Mouse (Mus musculus): Measurements from ENCODE around the gene Flnb. TPM values are rescaled to one million over a fixed set of nuclear protein-coding genes. Genes with fewer than 3 reads are reported as not detected.

Flnb gene
- polyA plus RNA-seq, 1 experiment from 2014 or later: 11.2 TPM

DNA sequence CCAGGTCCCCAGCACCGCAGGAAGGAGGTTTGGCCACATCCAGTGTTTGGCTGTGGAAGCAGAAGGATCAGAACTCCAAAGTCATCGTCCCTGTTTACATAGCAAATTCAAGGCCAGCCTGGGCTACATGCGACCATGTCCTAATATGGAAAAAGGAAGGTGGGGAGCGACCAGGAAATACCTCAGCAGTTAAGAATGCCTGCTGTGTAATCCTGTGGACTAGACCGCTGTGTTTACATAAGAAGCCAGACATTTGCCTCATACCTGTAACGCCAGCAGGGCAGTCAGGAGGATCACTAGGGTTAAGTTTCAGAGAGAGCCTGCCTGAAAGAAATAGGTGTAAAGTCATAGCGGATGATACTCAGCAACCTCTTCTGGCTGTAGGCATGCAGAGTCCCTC is 145.4 kb downstream of the Flnb start:
- H3K9ac ChIP-seq (ENCODE audit: low read length): no peak overlapping the region
- no peak for ATAC-seq (ENCODE audit: insufficient number of reproducible peaks, insufficient read depth, low FRiP score, low read depth)
- no peak overlapping the region for H3K4me3 ChIP-seq (ENCODE audit: control insufficient read depth in 1 of 2, insufficient read depth in 1 of 2, low read depth in 1 of 2, low read length in 2 of 2)
- H3K36me3 ChIP-seq (ENCODE audit: control insufficient read depth, insufficient read depth, low read length): no peaks in the 10 kb centered on the region
- no peak overlapping the region for H3K4me2 ChIP-seq (ENCODE audit: low read length)
- H3K27me3 ChIP-seq (ENCODE audit: control insufficient read depth, insufficient read depth, low read length): no peaks in the 10 kb centered on the region
- H3K4me1 ChIP-seq (ENCODE audit: control insufficient read depth in 2 of 2, insufficient read depth in 2 of 2, low read length in 2 of 2): peaks cover 8 to 10% of the 10 kb centered on the region in 2 experiments; a peak in 2 of 4 replicates
- H3K27ac ChIP-seq (replicated peaks in 1 of 2; ENCODE audit: control insufficient read depth in 1 of 2, insufficient read depth in 1 of 2, low read depth in 2 of 2, low read length in 2 of 2): no peak overlapping the region
- H3K9me3 ChIP-seq (ENCODE audit: control insufficient read depth, low read length): no peaks in the 10 kb centered on the region
- WGBS: 57% methylated on average over 7 of the region's 7 CpGs

DNA sequence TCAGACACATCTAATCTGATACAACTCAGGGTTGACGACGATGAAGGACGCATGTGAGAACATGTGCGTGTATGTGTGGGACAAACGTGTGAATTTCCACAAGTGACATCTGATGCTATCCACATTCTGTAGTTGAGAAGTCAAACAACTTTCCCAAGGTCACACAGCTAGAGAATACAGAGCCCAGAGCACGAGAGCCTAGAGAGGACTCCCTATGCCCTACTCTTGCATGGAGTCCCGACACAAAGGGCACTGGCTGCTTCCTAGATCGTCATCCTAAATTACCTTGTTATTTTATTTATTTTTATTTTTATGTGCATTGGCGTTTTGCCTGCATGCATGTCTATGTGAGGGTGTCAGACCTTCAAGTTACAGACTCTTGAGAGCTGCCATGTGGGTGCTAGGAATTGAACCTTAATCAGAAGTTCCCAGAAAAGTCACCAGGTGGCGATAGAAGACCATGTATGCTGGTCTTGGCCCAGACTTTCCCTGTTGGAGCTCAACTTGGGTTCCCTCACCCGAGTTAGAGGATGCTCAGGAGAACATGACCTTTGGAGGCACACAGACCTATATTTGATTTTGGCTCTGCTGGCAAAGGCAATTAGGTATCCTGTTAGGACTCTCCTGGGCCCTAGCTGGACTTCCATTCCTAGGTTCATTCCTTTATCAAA is 146.6 kb downstream of the Flnb start:
- no peak for ATAC-seq (ENCODE audit: insufficient number of reproducible peaks, insufficient read depth, low FRiP score, low read depth)
- H3K9me3 ChIP-seq (ENCODE audit: control insufficient read depth, low read length): no peaks in the 10 kb centered on the region

DNA sequence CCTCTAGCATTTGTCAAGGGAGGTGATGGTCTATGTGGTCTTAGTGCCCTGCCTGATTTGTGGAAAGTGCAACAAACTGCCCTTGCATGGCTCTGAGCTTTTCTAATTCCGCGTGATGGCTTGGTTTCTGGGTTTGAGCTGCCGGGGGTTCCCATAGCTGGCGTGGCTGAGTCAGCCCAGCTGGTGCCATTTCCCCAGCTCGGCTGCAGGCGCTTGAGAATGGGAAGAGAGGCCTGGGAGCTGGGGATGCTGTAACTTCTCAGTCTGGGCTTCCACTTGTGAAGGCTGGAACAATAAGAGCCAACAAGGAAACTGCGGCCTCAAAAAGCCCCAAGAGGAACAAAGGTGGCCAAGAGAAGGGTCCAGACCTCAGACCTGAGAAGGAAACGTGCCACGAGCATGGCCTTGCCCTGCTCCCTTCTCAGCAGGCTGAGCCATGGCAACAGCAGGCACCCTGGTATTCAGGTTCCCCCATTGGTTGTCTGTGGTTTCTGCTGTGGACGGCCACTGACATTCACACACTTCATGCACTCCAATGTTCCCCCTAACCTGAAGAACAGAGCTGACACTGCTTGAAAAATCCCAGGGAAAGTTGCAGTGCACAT is 154.2 kb downstream of the Flnb start:
- no peak overlapping the region for H3K4me2 ChIP-seq (ENCODE audit: low read length)
- 66% methylated on average over 10 of the region's 10 CpGs for WGBS
- no peak overlapping the region for H3K9ac ChIP-seq (ENCODE audit: low read length)
- H3K4me3 ChIP-seq (ENCODE audit: control insufficient read depth in 1 of 2, insufficient read depth in 1 of 2, low read depth in 1 of 2, low read length in 2 of 2): no peak overlapping the region
- no peaks in the 10 kb centered on the region for H3K36me3 ChIP-seq (ENCODE audit: control insufficient read depth, insufficient read depth, low read length)
- no peaks in the 10 kb centered on the region for H3K27me3 ChIP-seq (ENCODE audit: control insufficient read depth, insufficient read depth, low read length)
- no peaks in the 10 kb centered on the region for H3K4me1 ChIP-seq (ENCODE audit: control insufficient read depth in 2 of 2, insufficient read depth in 2 of 2, low read length in 2 of 2)
- no peak overlapping the region for H3K27ac ChIP-seq (replicated peaks in 1 of 2; ENCODE audit: control insufficient read depth in 1 of 2, insufficient read depth in 1 of 2, low read depth in 2 of 2, low read length in 2 of 2)
- no peaks in the 10 kb centered on the region for H3K9me3 ChIP-seq (ENCODE audit: control insufficient read depth, low read length)
- no peak for ATAC-seq (ENCODE audit: insufficient number of reproducible peaks, insufficient read depth, low FRiP score, low read depth)

More for the DNA sequence above, 146.6 kb downstream of the Flnb start:
- no peak overlapping the region for H3K4me3 ChIP-seq (ENCODE audit: control insufficient read depth in 1 of 2, insufficient read depth in 1 of 2, low read depth in 1 of 2, low read length in 2 of 2)
- H3K27me3 ChIP-seq (ENCODE audit: control insufficient read depth, insufficient read depth, low read length): no peaks in the 10 kb centered on the region
- no peak overlapping the region for H3K4me2 ChIP-seq (ENCODE audit: low read length)
- WGBS: 51% methylated on average over 11 of the region's 11 CpGs
- no peaks in the 10 kb centered on the region for H3K36me3 ChIP-seq (ENCODE audit: control insufficient read depth, insufficient read depth, low read length)
- peaks cover 6 to 8% of the 10 kb centered on the region in 2 experiments; a peak in 2 of 4 replicates for H3K4me1 ChIP-seq (ENCODE audit: control insufficient read depth in 2 of 2, insufficient read depth in 2 of 2, low read length in 2 of 2)
- no peak overlapping the region for H3K9ac ChIP-seq (ENCODE audit: low read length)
- H3K27ac ChIP-seq (replicated peaks in 1 of 2; ENCODE audit: control insufficient read depth in 1 of 2, insufficient read depth in 1 of 2, low read depth in 2 of 2, low read length in 2 of 2): no peak overlapping the region

DNA sequence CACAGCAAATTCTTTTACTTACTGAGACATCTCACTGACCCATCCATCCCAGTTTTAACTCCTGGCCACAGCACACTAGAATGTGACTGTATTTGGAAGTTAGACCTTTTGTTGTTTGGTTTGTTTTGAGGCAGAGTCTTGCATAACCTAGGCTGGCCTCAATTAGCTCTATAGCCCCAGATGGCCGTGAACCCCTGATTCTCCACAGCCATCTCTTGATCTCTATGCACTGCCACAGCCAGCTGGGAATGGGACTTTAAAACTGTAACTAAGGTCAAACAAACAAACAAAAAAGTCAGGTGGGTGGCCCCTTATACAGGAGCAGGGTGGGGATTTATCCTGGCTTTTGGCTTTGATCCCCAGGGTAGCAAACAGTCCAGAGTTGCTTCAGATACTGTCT is 156.9 kb downstream of the Flnb start:
- Histone ChIP-seq H3K9me3 (ENCODE audit: control insufficient read depth, low read length) (no peaks in the 10 kb centered on the region), H3K9ac (ENCODE audit: low read length) (no peak overlapping the region), H3K27ac (replicated peaks in 1 of 2; ENCODE audit: control insufficient read depth in 1 of 2, insufficient read depth in 1 of 2, low read depth in 2 of 2, low read length in 2 of 2) (no peak overlapping the region), H3K4me3 (ENCODE audit: control insufficient read depth in 1 of 2, insufficient read depth in 1 of 2, low read depth in 1 of 2, low read length in 2 of 2) (no peak overlapping the region), H3K27me3 (ENCODE audit: control insufficient read depth, insufficient read depth, low read length) (no peaks in the 10 kb centered on the region), H3K36me3 (ENCODE audit: control insufficient read depth, insufficient read depth, low read length) (no peaks in the 10 kb centered on the region), H3K4me2 (ENCODE audit: low read length) (no peak overlapping the region), H3K4me1 (ENCODE audit: control insufficient read depth in 2 of 2, insufficient read depth in 2 of 2, low read length in 2 of 2) (no peaks in the 10 kb centered on the region)
- ATAC-seq (ENCODE audit: insufficient number of reproducible peaks, insufficient read depth, low FRiP score, low read depth): no peak
- WGBS: 81% methylated on average over 1 of the region's 1 CpGs

DNA sequence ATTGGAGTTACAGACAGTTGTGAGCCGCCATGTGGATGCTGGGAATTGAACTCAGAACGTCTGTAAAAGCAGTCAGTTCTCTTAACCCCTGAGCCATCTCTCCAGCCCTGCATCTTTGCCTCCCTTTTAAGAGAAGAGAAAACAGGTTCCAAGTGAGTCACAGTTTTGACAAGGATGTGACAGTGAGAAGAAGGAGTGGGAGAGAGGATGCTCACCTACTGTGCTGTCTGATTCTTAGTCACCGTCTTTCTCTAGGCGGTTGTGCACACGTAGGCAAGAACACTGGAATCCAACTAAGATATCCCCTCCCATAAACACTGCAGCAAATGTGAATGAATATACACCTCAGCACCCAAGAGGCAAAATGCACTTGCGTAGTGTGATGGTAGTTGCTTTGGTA is 157.4 kb downstream of the Flnb start:
- H3K36me3 ChIP-seq (ENCODE audit: control insufficient read depth, insufficient read depth, low read length): no peaks in the 10 kb centered on the region
- no peak for ATAC-seq (ENCODE audit: insufficient number of reproducible peaks, insufficient read depth, low FRiP score, low read depth)
- no peaks in the 10 kb centered on the region for H3K4me1 ChIP-seq (ENCODE audit: control insufficient read depth in 2 of 2, insufficient read depth in 2 of 2, low read length in 2 of 2)
- H3K9me3 ChIP-seq (ENCODE audit: control insufficient read depth, low read length): no peaks in the 10 kb centered on the region
- WGBS: 70% methylated on average over 6 of the region's 6 CpGs
- no peak overlapping the region for H3K4me2 ChIP-seq (ENCODE audit: low read length)
- no peaks in the 10 kb centered on the region; the same call in 1 of the 2 replicates for H3K27me3 ChIP-seq (ENCODE audit: control insufficient read depth, insufficient read depth, low read length)
- no peak overlapping the region for H3K27ac ChIP-seq (replicated peaks in 1 of 2; ENCODE audit: control insufficient read depth in 1 of 2, insufficient read depth in 1 of 2, low read depth in 2 of 2, low read length in 2 of 2)
- H3K4me3 ChIP-seq (ENCODE audit: control insufficient read depth in 1 of 2, insufficient read depth in 1 of 2, low read depth in 1 of 2, low read length in 2 of 2): no peak overlapping the region
- no peak overlapping the region for H3K9ac ChIP-seq (ENCODE audit: low read length)

DNA sequence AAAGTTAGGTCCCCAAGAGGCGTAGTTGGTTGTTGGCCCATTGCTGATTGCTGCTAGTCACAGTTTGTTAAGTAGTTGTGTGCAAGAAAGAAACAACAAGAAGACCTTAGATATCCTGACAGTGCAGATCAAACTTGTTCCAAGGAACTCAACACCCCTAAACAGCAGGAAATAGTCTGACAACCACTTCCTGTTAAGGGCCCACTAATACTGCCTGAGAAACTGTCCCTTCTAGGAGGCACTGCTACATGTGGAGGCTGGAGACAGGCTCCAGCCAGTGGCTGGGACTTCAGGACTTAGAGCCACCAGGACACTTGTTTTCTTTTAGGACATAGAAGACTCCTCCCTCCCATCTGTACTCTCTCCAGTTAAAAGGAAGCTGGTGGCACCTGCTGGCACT is 159.7 kb downstream of the Flnb start:
- ATAC-seq (ENCODE audit: insufficient number of reproducible peaks, insufficient read depth, low FRiP score, low read depth): no peak

DNA sequence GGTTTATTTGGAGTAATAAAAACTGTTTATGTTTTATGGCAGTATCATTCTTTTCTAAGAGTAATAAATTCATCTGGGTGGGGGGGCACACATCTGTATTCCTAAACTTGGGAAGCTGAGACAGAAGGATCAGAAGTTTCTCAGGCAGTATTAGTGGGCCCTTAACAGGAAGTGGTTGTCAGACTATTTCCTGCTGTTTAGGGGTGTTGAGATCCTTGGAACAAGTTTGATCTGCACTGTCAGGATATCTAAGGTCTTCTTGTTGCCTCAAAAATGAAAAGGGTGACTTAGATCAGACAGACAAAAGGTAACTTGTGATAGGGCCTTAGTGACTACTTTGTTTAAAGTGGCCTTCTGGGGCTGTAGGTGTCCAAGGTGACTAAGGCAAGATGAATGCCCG is 160.4 kb downstream of the Flnb start:
- Histone ChIP-seq H3K9ac (ENCODE audit: low read length) (no peak overlapping the region), H3K36me3 (ENCODE audit: control insufficient read depth, insufficient read depth, low read length) (no peaks in the 10 kb centered on the region), H3K27me3 (ENCODE audit: control insufficient read depth, insufficient read depth, low read length) (no peaks in the 10 kb centered on the region; the same call in 1 of the 2 replicates), H3K9me3 (ENCODE audit: control insufficient read depth, low read length) (no peaks in the 10 kb centered on the region), H3K4me3 (ENCODE audit: control insufficient read depth in 1 of 2, insufficient read depth in 1 of 2, low read depth in 1 of 2, low read length in 2 of 2) (no peak overlapping the region), H3K4me2 (ENCODE audit: low read length) (no peak overlapping the region), H3K27ac (replicated peaks in 1 of 2; ENCODE audit: control insufficient read depth in 1 of 2, insufficient read depth in 1 of 2, low read depth in 2 of 2, low read length in 2 of 2) (no peak overlapping the region), H3K4me1 (ENCODE audit: control insufficient read depth in 2 of 2, insufficient read depth in 2 of 2, low read length in 2 of 2) (no peaks in the 10 kb centered on the region; a peak in 1 of 4 replicates)
- WGBS: 77% methylated on average over 1 of the region's 1 CpGs
- ATAC-seq (ENCODE audit: insufficient number of reproducible peaks, insufficient read depth, low FRiP score, low read depth): no peak

More for the DNA sequence above, 159.7 kb downstream of the Flnb start:
- Histone ChIP-seq H3K4me1 (ENCODE audit: control insufficient read depth in 2 of 2, insufficient read depth in 2 of 2, low read length in 2 of 2) (no peaks in the 10 kb centered on the region), H3K9ac (ENCODE audit: low read length) (no peak overlapping the region), H3K27me3 (ENCODE audit: control insufficient read depth, insufficient read depth, low read length) (no peaks in the 10 kb centered on the region; the same call in 1 of the 2 replicates), H3K9me3 (ENCODE audit: control insufficient read depth, low read length) (no peaks in the 10 kb centered on the region), H3K4me2 (ENCODE audit: low read length) (no peak overlapping the region), H3K27ac (replicated peaks in 1 of 2; ENCODE audit: control insufficient read depth in 1 of 2, insufficient read depth in 1 of 2, low read depth in 2 of 2, low read length in 2 of 2) (no peak overlapping the region), H3K4me3 (ENCODE audit: control insufficient read depth in 1 of 2, insufficient read depth in 1 of 2, low read depth in 1 of 2, low read length in 2 of 2) (no peak overlapping the region), H3K36me3 (ENCODE audit: control insufficient read depth, insufficient read depth, low read length) (no peaks in the 10 kb centered on the region)
- WGBS: 81% methylated on average over 1 of the region's 1 CpGs
